Mouse (Mus musculus) layer of hippocampus, adult 9-10 months (tissue): ENCODE data around the gene Nrde2.

ENCODE experiments used
- DNase-seq: peaks from one replicate; pipeline ENCODE4 v3.0.0; 2022; ENCODE audit warnings: low spot score

Gene Nrde2

GRCm38 (mm10) chr12:100178898-100179440 lies 19.5 kb upstream of the Nrde2 start:
- DNase-seq: no peak

GRCm38 (mm10) chr12:100176469-100177056 lies 17.1 kb upstream of the Nrde2 start:
- DNase-seq: no peak

- no peak for DNase-seq
These were observed 13.0 kb upstream of the Nrde2 start for GRCm38 (mm10) chr12:100172481-100172880.

- DNase-seq: no peak
These were observed 8.7 kb upstream of the Nrde2 start for GRCm38 (mm10) chr12:100167931-100168871.

GRCm38 (mm10) chr12:100167502-100167901 lies 8.0 kb upstream of the Nrde2 start:
- DNase-seq: no peak

GRCm38 (mm10) chr12:100166939-100167338 lies 7.5 kb upstream of the Nrde2 start:
- no peak for DNase-seq

GRCm38 (mm10) chr12:100166177-100166576 lies 6.7 kb upstream of the Nrde2 start:
- no peak for DNase-seq

- no peak for DNase-seq
These were observed 5.6 kb upstream of the Nrde2 start for GRCm38 (mm10) chr12:100164991-100165500.

GRCm38 (mm10) chr12:100152466-100152865 lies 7.0 kb downstream of the Nrde2 start:
- DNase-seq: no peak

- DNase-seq: no peak
These were observed 15.2 kb downstream of the Nrde2 start for GRCm38 (mm10) chr12:100144269-100144668.

- DNase-seq: no peak
These were observed 15.7 kb downstream of the Nrde2 start for GRCm38 (mm10) chr12:100143737-100144136.

GRCm38 (mm10) chr12:100142848-100143523 lies 16.5 kb downstream of the Nrde2 start:
- no peak for DNase-seq

- DNase-seq: no peak
These were observed 24.3 kb downstream of the Nrde2 start for GRCm38 (mm10) chr12:100135117-100135516.

GRCm38 (mm10) chr12:100134395-100134936 lies 25.0 kb downstream of the Nrde2 start:
- no peak for DNase-seq

GRCm38 (mm10) chr12:100131655-100132054 lies 27.8 kb downstream of the Nrde2 start:
- DNase-seq: no peak

GRCm38 (mm10) chr12:100131167-100131566 lies 28.3 kb downstream of the Nrde2 start:
- no peak for DNase-seq

GRCm38 (mm10) chr12:100128961-100129360 lies 30.5 kb downstream of the Nrde2 start:
- no peak for DNase-seq

GRCm38 (mm10) chr12:100128522-100128921 lies 30.9 kb downstream of the Nrde2 start:
- DNase-seq: no peak

- DNase-seq: no peak
These were observed 31.5 kb downstream of the Nrde2 start for GRCm38 (mm10) chr12:100127866-100128480.

- DNase-seq: no peak
These were observed 32.2 kb downstream of the Nrde2 start for GRCm38 (mm10) chr12:100126968-100127865.
